Mouse (Mus musculus): ENCODE results near the gene P2ry10b. TPM values are rescaled to one million over a fixed set of nuclear protein-coding genes. Genes with fewer than 3 reads are reported as not detected.

P2ry10b gene
- polyA plus RNA-seq, 1 experiment = 2.7 TPM

GRCm38 (mm10) chrX:107150752-107151515 is 2.2 kb downstream of the P2ry10b start:
- DNase-seq = peak; percentile 7
- 51% methylated on average over 4 of the region's 4 CpGs for WGBS

DNA sequence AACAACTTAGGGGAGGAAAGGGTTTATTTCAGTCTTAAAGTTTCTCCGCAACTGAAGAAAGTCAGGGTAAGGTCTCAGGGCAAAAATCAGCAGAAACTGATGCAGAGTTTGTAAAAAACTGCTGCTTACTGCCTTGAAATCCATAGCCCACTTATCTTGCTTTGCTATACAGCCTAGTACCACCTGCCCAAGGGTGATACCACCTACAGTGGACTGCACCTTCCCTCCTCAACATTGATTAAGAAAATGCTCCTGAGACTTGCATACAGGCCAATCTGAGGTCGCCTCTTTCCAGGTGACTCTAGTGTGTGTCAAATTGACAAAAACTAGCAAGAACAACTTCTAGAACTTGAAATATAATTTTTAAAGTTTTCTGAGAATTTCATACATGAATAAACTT is 7.3 kb downstream of the P2ry10b start:
- Histone ChIP-seq H3K4me3 (ENCODE audit: insufficient read depth, low read depth, low read length) (no peak overlapping the region), H3K27me3 (replicated peaks; ENCODE audit: control insufficient read depth, insufficient read depth, low read length) (no peaks in the 10 kb centered on the region), H3K36me3 (ENCODE audit: control insufficient read depth, insufficient read depth, low read length) (no peaks in the 10 kb centered on the region), H3K4me1 (ENCODE audit: control insufficient read depth, insufficient read depth, low read length) (no peaks in the 10 kb centered on the region), H3K27ac (ENCODE audit: insufficient read depth, low read depth, low read length) (no peak overlapping the region)
- TF ChIP-seq CTCF (conservative IDR thresholded peaks at IDR 0.05; ENCODE audit: insufficient read depth, insufficient read length, low read depth, low read length) (no peak), POLR2A (IDR thresholded peaks at IDR 0.05; ENCODE audit: low read depth, low read length) (no peak)
- WGBS = 93% methylated on average over 2 of the region's 2 CpGs
- DNase-seq = no peak

More at GRCm38 (mm10) chrX:107150752-107151515, 2.2 kb downstream of the P2ry10b start:
- peak overlapping the region; percentile 71; the same call in 1 of the 2 replicates for H3K27ac ChIP-seq (ENCODE audit: insufficient read depth, low read depth, low read length)
- TF ChIP-seq POLR2A (IDR thresholded peaks at IDR 0.05; ENCODE audit: low read depth, low read length) = no peak
- no peak for TF ChIP-seq CTCF (conservative IDR thresholded peaks at IDR 0.05; ENCODE audit: insufficient read depth, insufficient read length, low read depth, low read length)
- H3K27me3 ChIP-seq (replicated peaks; ENCODE audit: control insufficient read depth, insufficient read depth, low read length) = no peaks in the 10 kb centered on the region
- H3K4me1 ChIP-seq (ENCODE audit: control insufficient read depth, insufficient read depth, low read length) = no peaks in the 10 kb centered on the region
- peak overlapping the region; percentile 22; the same call in 1 of the 2 replicates for H3K4me3 ChIP-seq (ENCODE audit: insufficient read depth, low read depth, low read length)
- H3K36me3 ChIP-seq (ENCODE audit: control insufficient read depth, insufficient read depth, low read length) = no peaks in the 10 kb centered on the region

- no peak for TF ChIP-seq POLR2A (IDR thresholded peaks at IDR 0.05; ENCODE audit: low read depth, low read length)
- TF ChIP-seq CTCF (conservative IDR thresholded peaks at IDR 0.05; ENCODE audit: insufficient read depth, insufficient read length, low read depth, low read length) = peak; percentile 23; the same call in 1 of the 2 replicates
- no peak overlapping the region for H3K27ac ChIP-seq (ENCODE audit: insufficient read depth, low read depth, low read length)
- no peaks in the 10 kb centered on the region for H3K36me3 ChIP-seq (ENCODE audit: control insufficient read depth, insufficient read depth, low read length)
- no peaks in the 10 kb centered on the region for H3K27me3 ChIP-seq (replicated peaks; ENCODE audit: control insufficient read depth, insufficient read depth, low read length)
- DNase-seq = peak; percentile 42
- H3K4me3 ChIP-seq (ENCODE audit: insufficient read depth, low read depth, low read length) = no peak overlapping the region
- no peaks in the 10 kb centered on the region for H3K4me1 ChIP-seq (ENCODE audit: control insufficient read depth, insufficient read depth, low read length)
These were observed 11.8 kb downstream of the P2ry10b start for GRCm38 (mm10) chrX:107160496-107160895.

DNA sequence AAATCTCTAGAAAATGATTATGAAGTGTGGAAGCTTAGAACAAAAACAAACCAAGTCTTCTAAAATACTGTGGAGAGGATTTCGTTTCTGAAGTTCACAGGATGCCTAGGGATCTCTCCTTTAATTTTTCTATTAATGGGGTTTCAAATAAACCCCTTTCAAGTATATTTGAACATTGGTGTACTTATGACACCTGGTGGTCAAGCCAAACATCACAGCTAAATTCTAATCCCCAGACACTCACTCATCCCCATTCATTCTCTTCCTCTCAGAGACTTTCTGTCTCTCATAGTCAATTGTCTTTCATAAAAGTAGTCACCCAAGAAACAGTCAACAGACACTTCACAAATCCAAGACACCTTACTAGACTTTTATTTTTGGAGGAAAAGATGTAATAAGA is 19.6 kb downstream of the P2ry10b start:
- H3K4me1 ChIP-seq (ENCODE audit: control insufficient read depth, insufficient read depth, low read length) = no peaks in the 10 kb centered on the region
- WGBS = 0% methylated on average over 1 of the region's 1 CpGs
- H3K27me3 ChIP-seq (replicated peaks; ENCODE audit: control insufficient read depth, insufficient read depth, low read length) = no peaks in the 10 kb centered on the region
- H3K4me3 ChIP-seq (ENCODE audit: insufficient read depth, low read depth, low read length) = no peak overlapping the region
- TF ChIP-seq CTCF (conservative IDR thresholded peaks at IDR 0.05; ENCODE audit: insufficient read depth, insufficient read length, low read depth, low read length) (no peak), POLR2A (IDR thresholded peaks at IDR 0.05; ENCODE audit: low read depth, low read length) (no peak)
- no peaks in the 10 kb centered on the region for H3K36me3 ChIP-seq (ENCODE audit: control insufficient read depth, insufficient read depth, low read length)
- no peak overlapping the region for H3K27ac ChIP-seq (ENCODE audit: insufficient read depth, low read depth, low read length)
- peak; percentile 12 for DNase-seq

GRCm38 (mm10) chrX:107169128-107169527 is 20.4 kb downstream of the P2ry10b start:
- Histone ChIP-seq H3K27ac (ENCODE audit: insufficient read depth, low read depth, low read length) (no peak overlapping the region), H3K27me3 (replicated peaks; ENCODE audit: control insufficient read depth, insufficient read depth, low read length) (no peaks in the 10 kb centered on the region), H3K4me3 (ENCODE audit: insufficient read depth, low read depth, low read length) (no peak overlapping the region), H3K36me3 (ENCODE audit: control insufficient read depth, insufficient read depth, low read length) (no peaks in the 10 kb centered on the region), H3K4me1 (ENCODE audit: control insufficient read depth, insufficient read depth, low read length) (no peaks in the 10 kb centered on the region)
- TF ChIP-seq CTCF (conservative IDR thresholded peaks at IDR 0.05; ENCODE audit: insufficient read depth, insufficient read length, low read depth, low read length) (no peak), POLR2A (IDR thresholded peaks at IDR 0.05; ENCODE audit: low read depth, low read length) (no peak)
- no peak for DNase-seq

DNA sequence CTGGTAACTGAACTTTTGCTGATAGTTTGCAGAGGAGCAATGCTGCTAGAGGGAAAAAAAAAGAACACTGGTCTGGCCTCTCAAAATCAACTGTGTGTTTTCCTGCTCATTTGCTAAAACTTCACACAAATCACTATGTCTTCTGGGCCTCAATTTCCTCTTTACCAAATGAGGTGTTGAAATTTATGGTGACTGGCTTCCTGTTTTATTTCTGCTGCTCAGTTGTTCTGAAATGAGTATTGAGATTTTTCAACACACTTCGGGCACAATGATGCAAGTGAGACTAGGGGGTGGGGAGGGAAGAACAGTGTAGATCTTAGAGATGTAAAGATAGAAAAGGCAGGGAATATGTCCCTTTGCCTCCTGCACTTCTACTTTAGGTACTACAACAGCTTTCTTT is 30.0 kb downstream of the P2ry10b start:
- TF ChIP-seq POLR2A (IDR thresholded peaks at IDR 0.05; ENCODE audit: low read depth, low read length) = no peak
- TF ChIP-seq CTCF (conservative IDR thresholded peaks at IDR 0.05; ENCODE audit: insufficient read depth, insufficient read length, low read depth, low read length) = no peak
- 21% methylated on average over 1 of the region's 1 CpGs for whole genome bisulfite sequencing
- H3K27ac ChIP-seq (ENCODE audit: insufficient read depth, low read depth, low read length) = no peak overlapping the region

DNA sequence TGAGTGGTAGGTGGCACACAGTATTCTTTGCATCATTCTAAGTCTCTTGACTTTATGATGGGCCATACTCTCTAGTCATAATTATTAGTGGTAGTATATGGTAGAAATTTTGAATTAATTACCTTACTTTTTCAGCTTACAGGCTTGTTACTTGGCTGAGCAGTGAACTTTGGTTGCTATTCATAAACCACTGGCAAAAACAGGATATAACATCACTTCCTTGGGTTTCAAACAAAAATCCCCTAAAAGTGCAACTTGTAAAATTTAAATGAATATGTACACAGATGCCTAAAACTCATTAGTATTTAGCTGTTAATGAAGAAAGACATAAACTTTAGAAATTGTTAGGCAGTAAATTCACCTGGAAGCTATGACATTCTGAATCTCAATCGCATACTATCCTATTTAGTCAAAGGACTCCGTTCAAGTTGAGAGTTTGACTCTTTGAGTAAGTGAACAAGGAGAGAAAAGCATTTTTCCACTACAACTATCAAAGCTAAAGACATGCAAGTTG is 68.9 kb downstream of the P2ry10b start:
- no peak for TF ChIP-seq CTCF (conservative IDR thresholded peaks at IDR 0.05; ENCODE audit: insufficient read depth, insufficient read length, low read depth, low read length)
- TF ChIP-seq POLR2A (IDR thresholded peaks at IDR 0.05; ENCODE audit: low read depth, low read length) = no peak
- H3K4me3 ChIP-seq (ENCODE audit: insufficient read depth, low read depth, low read length) = no peak overlapping the region
- no peaks in the 10 kb centered on the region for H3K27me3 ChIP-seq (replicated peaks; ENCODE audit: control insufficient read depth, insufficient read depth, low read length)
- H3K4me1 ChIP-seq (ENCODE audit: control insufficient read depth, insufficient read depth, low read length) = no peaks in the 10 kb centered on the region
- H3K27ac ChIP-seq (ENCODE audit: insufficient read depth, low read depth, low read length) = no peak overlapping the region
- no peaks in the 10 kb centered on the region for H3K36me3 ChIP-seq (ENCODE audit: control insufficient read depth, insufficient read depth, low read length)
- 82% methylated on average over 2 of the region's 2 CpGs for WGBS
- DNase-seq = no peak

More for the DNA sequence above, 30.0 kb downstream of the P2ry10b start:
- Histone ChIP-seq H3K4me1 (ENCODE audit: control insufficient read depth, insufficient read depth, low read length) (no peaks in the 10 kb centered on the region), H3K4me3 (ENCODE audit: insufficient read depth, low read depth, low read length) (no peak overlapping the region), H3K36me3 (ENCODE audit: control insufficient read depth, insufficient read depth, low read length) (no peaks in the 10 kb centered on the region), H3K27me3 (replicated peaks; ENCODE audit: control insufficient read depth, insufficient read depth, low read length) (no peaks in the 10 kb centered on the region)
- DNase-seq = no peak

Other genes with a start within 250 kb of the P2ry10b start
- 0.31 and 0.36 TPM in 2 replicates for gene Lpar4, start 228.3 kb upstream of the P2ry10b start, polyA plus RNA-seq (2012; rRNA removed)
- gene P2ry10, start 60.4 kb upstream of the P2ry10b start, polyA plus RNA-seq (2012; rRNA removed) = 0.22 and 1.0 TPM in 2 replicates
- 0.01 and 0.36 TPM in 2 replicates for gene Gpr174, start 107.0 kb downstream of the P2ry10b start, polyA plus RNA-seq (2012; rRNA removed)